Mouse (Mus musculus) kidney, postnatal 0 days (tissue): Measurements from ENCODE around the gene Tmem210. TPM values are rescaled to one million over a fixed set of nuclear protein-coding genes. Genes with fewer than 3 reads are reported as not detected.
A peak's percentile ranks its signal among the peaks of the same experiment; 100 is the strongest.

Source experiments
- ATAC-seq: fragments of 200-750 bp; cut with Nextera tagmentation; replicated peaks from 2 replicates; pipeline ENCODE4 v1.8.0; 2017; ENCODE audit warnings: low read depth, moderate number of reproducible peaks, moderate TSS enrichment, moderate library complexity; ENCODE audit not compliant: low FRiP score
- DNase-seq: peaks from one replicate; pipeline ENCODE4 v3.0.0-alpha.2; 2016; ENCODE audit warnings: low spot score
- H3K27ac ChIP-seq: fragments of 300-500 bp; sonication (generic); 2 replicates; pipeline ENCODE4 v1.5.1; 2014; ENCODE audit warnings: mild to moderate bottlenecking
- H3K27me3 ChIP-seq: fragments of 300-500 bp; sonication (generic); 2 replicates; pipeline ENCODE4 v1.6.1; 2014; ENCODE audit warnings: low read length, mixed read lengths; ENCODE audit not compliant: insufficient read depth
- H3K36me3 ChIP-seq: fragments of 300-500 bp; sonication (generic); 2 replicates; pipeline ENCODE4 v1.6.1; 2014; ENCODE audit warnings: low read length, mixed read lengths; ENCODE audit not compliant: insufficient read depth
- H3K4me1 ChIP-seq: fragments of 300-500 bp; sonication (generic); replicated peaks from 2 replicates; pipeline ENCODE4 v1.6.1; 2014; ENCODE audit warnings: antibody characterized with exemption, low read length, mixed read lengths; ENCODE audit not compliant: insufficient read depth
- H3K4me2 ChIP-seq: fragments of 300-500 bp; sonication (generic); 2 replicates; pipeline ENCODE4 v1.6.1; 2014; ENCODE audit warnings: mild to moderate bottlenecking, low read length, moderate library complexity, mixed read lengths
- H3K4me3 ChIP-seq: fragments of 300-500 bp; sonication (generic); replicated peaks from 2 replicates; pipeline ENCODE4 v1.5.1; 2014; ENCODE audit warnings: low read depth, low read length
- H3K9ac ChIP-seq: fragments of 300-500 bp; sonication (generic); 2 replicates; pipeline ENCODE4 v1.6.1; 2014; ENCODE audit warnings: low read depth, low read length
- H3K9me3 ChIP-seq: fragments of 300-500 bp; sonication (generic); replicated peaks from 2 replicates; pipeline ENCODE4 v1.6.1; 2016; ENCODE audit warnings: low read length, inconsistent platforms, mixed read lengths
- CTCF ChIP-seq: IDR thresholded peaks from 2 replicates; pipeline ENCODE4 v1.5.1; 2016; ENCODE audit warnings: antibody characterized with exemption, low read depth, mild to moderate bottlenecking, moderate library complexity
- WGBS: fragments of 180-500 bp; shearing (Covaris S2); extraction: QIAGEN DNeasy Blood & Tissue Kit; methylation state at CpG from one replicate; pipeline ENCODE4 v1.1.7; 2014; 5-methylcytosine and 5-hydroxymethylcytosine counted together
- polyA plus RNA-seq: library from polyadenylated mRNA; unstranded; fragments of >200 nt; fragmentation: Nextera tagmentation; extraction: Ambion mirVana; gene quantifications from 2 replicates; pipeline ENCODE4 v1.2.1, GENCODE M21; 2015

Gene Tmem210
- polyA plus RNA-seq, 1 experiment from 2014 or later: not detected

- no peak for TF ChIP-seq CTCF
- no peaks in the 10 kb centered on the region for H3K27me3 ChIP-seq
- no peak overlapping the region for H3K4me3 ChIP-seq
- DNase-seq (no peak), ATAC-seq (no peak)
- no peaks in the 10 kb centered on the region for H3K9me3 ChIP-seq
- peak overlapping the region; percentile 99; the same call in 1 of the 2 replicates for H3K4me2 ChIP-seq
- WGBS: 54% methylated on average over 3 of the region's 3 CpGs
- H3K4me1 ChIP-seq: peaks cover 32% of the 10 kb centered on the region
- no peak overlapping the region for H3K9ac ChIP-seq
- H3K36me3 ChIP-seq: peaks cover 13% of the 10 kb centered on the region; the same call in 1 of the 2 replicates
- peak overlapping the region; percentile 43; the same call in 1 of the 2 replicates for H3K27ac ChIP-seq
These were observed 23.1 kb upstream of the Tmem210 start for GRCm38 (mm10) chr2:25264851-25265250.

- WGBS: 62% methylated on average over 6 of the region's 6 CpGs
- ATAC-seq (no peak), DNase-seq (no peak)
- no peak for TF ChIP-seq CTCF
- Histone ChIP-seq H3K4me2 (peak overlapping the region; percentile 99), H3K4me1 (peaks cover 34% of the 10 kb centered on the region), H3K4me3 (no peak overlapping the region), H3K9me3 (no peaks in the 10 kb centered on the region), H3K36me3 (peaks cover 20% of the 10 kb centered on the region; the same call in 1 of the 2 replicates), H3K27me3 (no peaks in the 10 kb centered on the region), H3K27ac (peak overlapping the region; percentile 39), H3K9ac (peak overlapping the region; percentile 24; the same call in 1 of the 2 replicates)
These were observed 21.9 kb upstream of the Tmem210 start for GRCm38 (mm10) chr2:25265897-25266656.

GRCm38 (mm10) chr2:25266720-25267119 is 21.2 kb upstream of the Tmem210 start:
- WGBS: 16% methylated on average over 2 of the region's 2 CpGs
- Histone ChIP-seq H3K27me3 (no peaks in the 10 kb centered on the region), H3K27ac (0 out of 2 replicates have a peak overlapping the region, but pooled peaks have one; percentile 39), H3K36me3 (peaks cover 20% of the 10 kb centered on the region; the same call in 1 of the 2 replicates), H3K4me3 (no peak overlapping the region), H3K4me2 (peak overlapping the region; percentile 99), H3K9ac (no peak overlapping the region), H3K4me1 (peaks cover 40% of the 10 kb centered on the region), H3K9me3 (no peaks in the 10 kb centered on the region)
- no peak for DNase-seq
- ATAC-seq: no peak
- no peak for TF ChIP-seq CTCF

GRCm38 (mm10) chr2:25267241-25267640 is 20.7 kb upstream of the Tmem210 start:
- Histone ChIP-seq H3K36me3 (peaks cover 20% of the 10 kb centered on the region; the same call in 1 of the 2 replicates), H3K9me3 (no peaks in the 10 kb centered on the region), H3K9ac (no peak overlapping the region), H3K4me2 (0 out of 2 replicates have a peak overlapping the region, but pooled peaks have one; percentile 99), H3K4me1 (peaks cover 36% of the 10 kb centered on the region), H3K27ac (no peak overlapping the region), H3K27me3 (no peaks in the 10 kb centered on the region), H3K4me3 (no peak overlapping the region)
- DNase-seq (no peak), ATAC-seq (no peak)
- no peak for TF ChIP-seq CTCF

DNA sequence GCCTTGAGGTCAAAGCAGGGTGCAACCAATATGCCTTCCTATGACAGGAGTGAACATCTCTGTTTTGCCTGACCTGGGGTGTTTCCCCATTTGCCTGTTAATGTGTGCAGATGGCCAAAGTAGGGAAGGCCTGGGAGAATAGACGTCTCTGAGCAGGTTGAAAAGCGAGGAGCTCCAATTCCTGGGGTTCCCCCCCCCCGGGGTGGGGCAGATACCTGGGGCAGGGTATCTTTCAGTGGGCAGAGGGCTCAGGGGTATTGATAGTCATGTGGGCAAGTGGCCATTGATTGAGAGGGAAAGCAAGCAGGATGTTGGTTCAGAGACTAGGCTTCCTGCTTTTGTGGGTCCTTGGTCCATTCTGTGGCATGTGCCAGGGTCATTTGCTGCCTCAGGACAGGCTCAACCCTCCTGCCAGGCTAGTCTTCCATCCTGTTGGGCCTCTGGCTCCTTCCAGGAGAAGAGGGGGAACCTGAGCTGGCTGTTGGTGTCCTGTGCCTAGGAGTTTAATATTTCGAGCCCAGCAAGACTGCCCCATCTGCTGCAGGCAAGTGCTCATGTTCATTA is 20.1 kb upstream of the Tmem210 start:
- Histone ChIP-seq H3K27ac (no peak overlapping the region), H3K4me3 (no peak overlapping the region), H3K9me3 (no peaks in the 10 kb centered on the region), H3K4me1 (peaks cover 37% of the 10 kb centered on the region), H3K4me2 (no peak overlapping the region), H3K36me3 (peaks cover 20% of the 10 kb centered on the region; the same call in 1 of the 2 replicates), H3K27me3 (no peaks in the 10 kb centered on the region), H3K9ac (no peak overlapping the region)
- no peak for DNase-seq
- no peak for TF ChIP-seq CTCF
- 73% methylated on average over 4 of the region's 4 CpGs for WGBS
- ATAC-seq: no peak

GRCm38 (mm10) chr2:25271827-25272511 is 16.0 kb upstream of the Tmem210 start, which contains the start of the genes Ssna1 and Anapc2:
TSS of gene Ssna1 (minus strand) at chr2:25272438.
TSS of gene Anapc2 (plus strand) at chr2:25272478.
- peak within 1 kb of the TSS; percentile 73 for H3K4me2 ChIP-seq
- ATAC-seq (peak; percentile 96), DNase-seq (peak; percentile 97)
- peak within 1 kb of the TSS; percentile 86 for H3K27ac ChIP-seq
- H3K9ac ChIP-seq: peak within 1 kb of the TSS; percentile 81
- H3K4me3 ChIP-seq: peak within 1 kb of the TSS; percentile 59
- peaks cover 51% of the 10 kb centered on the region for H3K36me3 ChIP-seq
- peaks cover 19% of the 10 kb centered on the region for H3K4me1 ChIP-seq
- WGBS: under 1% methylated on average over 52 of the region's 55 CpGs
- no peaks in the 10 kb centered on the region for H3K27me3 ChIP-seq
- no peaks in the 10 kb centered on the region for H3K9me3 ChIP-seq
- peak; percentile 57 for TF ChIP-seq CTCF
